Mouse (Mus musculus) embryonic facial prominence, embryonic 12.5 days (tissue): ENCODE measurements around the gene Hand2. TPM values are rescaled to one million over a fixed set of nuclear protein-coding genes. Genes with fewer than 3 reads are reported as not detected.
A peak's percentile ranks its signal among the peaks of the same experiment; 100 is the strongest.

Experiments used
- ATAC-seq: fragments of 200-750 bp; cut with Nextera tagmentation; 2 replicates; pipeline ENCODE4 v1.8.0; 2017; ENCODE audit not compliant: insufficient number of reproducible peaks, insufficient read depth, low FRiP score, low TSS enrichment
- H3K27ac ChIP-seq: fragments of 300-500 bp; sonication (generic); 2 replicates; pipeline ENCODE4 v1.5.1; 2016; ENCODE audit warnings: mild to moderate bottlenecking
- H3K27me3 ChIP-seq: fragments of 300-500 bp; sonication (generic); 2 replicates; pipeline ENCODE4 v1.6.1; 2016; ENCODE audit warnings: mild to moderate bottlenecking, moderate library complexity
- H3K36me3 ChIP-seq: fragments of 300-500 bp; sonication (generic); 2 replicates; pipeline ENCODE4 v1.6.1; 2016; ENCODE audit warnings: mild to moderate bottlenecking
- H3K4me1 ChIP-seq: fragments of 300-500 bp; sonication (generic); 2 replicates; pipeline ENCODE4 v1.6.1; 2016
- H3K4me2 ChIP-seq: fragments of 300-500 bp; sonication (generic); replicated peaks from 2 replicates; pipeline ENCODE4 v1.6.1; 2016; ENCODE audit warnings: mild to moderate bottlenecking, moderate library complexity
- H3K4me3 ChIP-seq: fragments of 300-500 bp; sonication (generic); 2 replicates; pipeline ENCODE4 v1.5.1; 2016; ENCODE audit warnings: mild to moderate bottlenecking
- H3K9ac ChIP-seq: fragments of 300-500 bp; sonication (generic); 2 replicates; pipeline ENCODE4 v1.6.1; 2016; ENCODE audit warnings: mild to moderate bottlenecking, moderate library complexity
- H3K9me3 ChIP-seq: fragments of 300-500 bp; sonication (generic); 2 replicates; pipeline ENCODE4 v1.6.1; 2016; ENCODE audit warnings: mild to moderate bottlenecking, moderate library complexity
- WGBS: fragments of 180-500 bp; shearing (Covaris S2); methylation state at CpG from one replicate; pipeline ENCODE4 v1.1.7; 2016; 5-methylcytosine and 5-hydroxymethylcytosine counted together
- polyA plus RNA-seq: library from polyadenylated mRNA; unstranded; fragments of >200 nt; fragmentation: Nextera tagmentation; extraction: Ambion mirVana; gene quantifications from 2 replicates; pipeline ENCODE4 v1.2.1, GENCODE M21; 2016

Hand2 gene
- polyA plus RNA-seq, 1 experiment from 2014 or later, result 6.3 TPM

DNA sequence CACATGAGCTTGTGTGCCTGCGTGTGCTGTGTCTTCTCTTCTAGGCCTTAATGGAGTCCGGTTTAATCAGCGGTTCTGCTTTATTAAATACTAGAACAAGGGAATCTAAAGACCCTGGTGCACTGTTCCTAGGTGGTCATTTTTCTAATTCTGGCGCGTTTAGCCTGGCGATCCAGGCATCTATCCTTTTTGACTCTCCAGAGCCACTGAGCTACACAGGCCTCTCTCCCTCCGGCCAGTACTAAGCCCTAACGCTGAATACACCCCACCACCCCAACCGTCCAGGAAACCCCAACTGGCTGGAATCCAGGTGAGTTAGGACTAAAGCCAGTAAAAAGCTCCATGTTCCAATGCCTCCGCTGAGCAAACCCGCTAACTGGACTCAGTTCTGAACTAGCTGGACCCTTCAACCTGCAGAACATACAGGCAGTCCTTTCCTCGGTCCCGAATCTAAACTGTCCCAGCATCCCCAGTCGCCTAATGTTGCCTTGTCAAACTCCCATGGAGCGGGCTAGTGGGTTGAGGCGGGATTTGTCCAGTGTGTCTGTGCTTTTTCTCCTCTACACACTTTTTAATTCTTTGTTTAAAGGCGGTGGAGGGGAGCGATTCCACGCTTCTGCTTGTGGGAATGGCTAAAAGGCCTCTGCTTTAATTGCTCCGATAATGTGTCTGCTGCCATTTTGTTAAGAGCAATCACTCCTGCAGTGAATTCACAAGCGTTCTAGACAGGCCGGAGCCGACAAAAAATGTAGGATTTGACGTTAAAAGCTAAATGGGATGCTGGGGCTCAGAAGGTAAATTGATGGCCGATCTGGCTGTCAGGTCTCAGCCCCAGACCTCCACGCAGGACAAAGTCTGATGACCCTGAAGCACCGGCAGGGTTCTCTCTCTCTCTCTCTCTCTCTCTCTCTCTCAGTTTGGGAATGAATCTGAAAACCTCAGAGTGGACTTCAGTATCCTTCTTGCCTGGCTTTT lies 5.6 kb downstream of the Hand2 start:
- peak overlapping the region; percentile 33 for H3K4me3 ChIP-seq
- no peaks in the 10 kb centered on the region for H3K36me3 ChIP-seq
- 4% methylated on average over 27 of the region's 27 CpGs for WGBS
- no peak for ATAC-seq
- peak overlapping the region; percentile 30; the same call in 1 of the 2 replicates for H3K27ac ChIP-seq
- H3K27me3 ChIP-seq, result peaks cover 79% of the 10 kb centered on the region
- H3K4me1 ChIP-seq, result peaks cover 21% of the 10 kb centered on the region
- H3K9me3 ChIP-seq, result no peaks in the 10 kb centered on the region
- peak overlapping the region; percentile 49; the same call in 1 of the 2 replicates for H3K9ac ChIP-seq
- H3K4me2 ChIP-seq, result peak overlapping the region; percentile 49

- Histone ChIP-seq H3K4me3 (peak overlapping the region; percentile 33; the same call in 1 of the 2 replicates), H3K4me2 (peak overlapping the region; percentile 49), H3K27ac (peak overlapping the region; percentile 74), H3K4me1 (peaks cover 17% of the 10 kb centered on the region; the same call in 1 of the 2 replicates), H3K36me3 (no peaks in the 10 kb centered on the region), H3K27me3 (peaks cover 79% of the 10 kb centered on the region), H3K9me3 (no peaks in the 10 kb centered on the region), H3K9ac (peak overlapping the region; percentile 40; the same call in 1 of the 2 replicates)
- no peak for ATAC-seq
- WGBS, result 1% methylated on average over 29 of the region's 29 CpGs
Observed at GRCm38 (mm10) chr8:57327281-57328160, 6.7 kb downstream of the Hand2 start.

DNA sequence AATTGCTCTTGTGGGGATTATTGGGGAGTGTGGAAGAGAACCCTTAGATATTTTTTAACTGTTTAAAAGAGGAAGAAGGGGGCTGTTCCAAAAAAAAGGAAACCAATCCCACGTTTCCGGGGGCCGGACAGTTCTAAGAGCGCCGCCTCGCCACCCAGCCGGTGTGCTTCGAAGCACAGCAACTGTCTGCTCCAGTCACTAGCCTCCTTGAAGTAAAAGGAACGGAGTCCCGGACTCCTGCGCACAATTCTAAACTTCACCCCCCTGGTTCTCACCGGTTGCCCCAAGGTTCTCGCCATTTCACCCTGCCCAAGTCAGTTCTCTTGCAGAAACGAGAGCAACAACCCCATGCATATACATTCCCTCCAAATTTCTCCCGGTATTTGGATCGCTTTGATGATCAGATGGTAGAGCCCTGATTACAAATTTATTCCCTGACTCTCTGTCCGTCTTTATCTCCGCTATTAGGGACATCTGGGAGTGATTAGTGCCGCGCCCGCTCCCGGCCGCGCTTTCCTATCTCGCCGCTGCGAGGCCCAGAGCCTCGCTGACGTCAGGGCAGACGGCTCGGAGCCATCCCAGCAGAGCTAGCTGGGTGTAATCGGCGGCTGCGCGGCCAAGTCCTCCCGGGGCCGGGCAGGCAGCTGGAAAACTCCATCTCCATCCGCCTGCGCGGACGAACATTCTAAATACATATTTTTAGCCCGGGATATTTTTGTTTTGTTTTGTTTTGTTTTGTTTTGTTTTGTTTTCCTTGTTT lies 7.6 kb downstream of the Hand2 start:
- under 1% methylated on average over 42 of the region's 42 CpGs for WGBS
- peak; percentile 81 for ATAC-seq
- Histone ChIP-seq H3K27ac (peak overlapping the region; percentile 74), H3K4me2 (peak overlapping the region; percentile 49), H3K9ac (peak overlapping the region; percentile 19; the same call in 1 of the 2 replicates), H3K4me3 (peak overlapping the region; percentile 33), H3K9me3 (no peaks in the 10 kb centered on the region), H3K27me3 (peaks cover 80% of the 10 kb centered on the region), H3K36me3 (no peaks in the 10 kb centered on the region), H3K4me1 (peaks cover 17% of the 10 kb centered on the region; the same call in 1 of the 2 replicates)

- Histone ChIP-seq H3K27ac (peak overlapping the region; percentile 74), H3K9me3 (no peaks in the 10 kb centered on the region), H3K4me2 (peak overlapping the region; percentile 49), H3K4me1 (peaks cover 19% of the 10 kb centered on the region; the same call in 1 of the 2 replicates), H3K27me3 (peaks cover 86% of the 10 kb centered on the region), H3K4me3 (peak overlapping the region; percentile 33), H3K9ac (no peak overlapping the region; the same call in 1 of the 2 replicates), H3K36me3 (no peaks in the 10 kb centered on the region)
- WGBS, result 3% methylated on average over 19 of the region's 19 CpGs
- peak; percentile 42; the same call in 1 of the 2 replicates for ATAC-seq
Observed at GRCm38 (mm10) chr8:57328931-57329341, 8.2 kb downstream of the Hand2 start.

- Histone ChIP-seq H3K27ac (no peak overlapping the region), H3K4me1 (peaks cover 21% of the 10 kb centered on the region; the same call in 1 of the 2 replicates), H3K4me2 (no peak overlapping the region), H3K36me3 (no peaks in the 10 kb centered on the region), H3K4me3 (no peak overlapping the region), H3K9ac (no peak overlapping the region), H3K27me3 (peaks cover 92% of the 10 kb centered on the region), H3K9me3 (no peaks in the 10 kb centered on the region)
- 9% methylated on average over 2 of the region's 2 CpGs for WGBS
- ATAC-seq, result no peak
Observed at GRCm38 (mm10) chr8:57330106-57330505, 9.3 kb downstream of the Hand2 start.

DNA sequence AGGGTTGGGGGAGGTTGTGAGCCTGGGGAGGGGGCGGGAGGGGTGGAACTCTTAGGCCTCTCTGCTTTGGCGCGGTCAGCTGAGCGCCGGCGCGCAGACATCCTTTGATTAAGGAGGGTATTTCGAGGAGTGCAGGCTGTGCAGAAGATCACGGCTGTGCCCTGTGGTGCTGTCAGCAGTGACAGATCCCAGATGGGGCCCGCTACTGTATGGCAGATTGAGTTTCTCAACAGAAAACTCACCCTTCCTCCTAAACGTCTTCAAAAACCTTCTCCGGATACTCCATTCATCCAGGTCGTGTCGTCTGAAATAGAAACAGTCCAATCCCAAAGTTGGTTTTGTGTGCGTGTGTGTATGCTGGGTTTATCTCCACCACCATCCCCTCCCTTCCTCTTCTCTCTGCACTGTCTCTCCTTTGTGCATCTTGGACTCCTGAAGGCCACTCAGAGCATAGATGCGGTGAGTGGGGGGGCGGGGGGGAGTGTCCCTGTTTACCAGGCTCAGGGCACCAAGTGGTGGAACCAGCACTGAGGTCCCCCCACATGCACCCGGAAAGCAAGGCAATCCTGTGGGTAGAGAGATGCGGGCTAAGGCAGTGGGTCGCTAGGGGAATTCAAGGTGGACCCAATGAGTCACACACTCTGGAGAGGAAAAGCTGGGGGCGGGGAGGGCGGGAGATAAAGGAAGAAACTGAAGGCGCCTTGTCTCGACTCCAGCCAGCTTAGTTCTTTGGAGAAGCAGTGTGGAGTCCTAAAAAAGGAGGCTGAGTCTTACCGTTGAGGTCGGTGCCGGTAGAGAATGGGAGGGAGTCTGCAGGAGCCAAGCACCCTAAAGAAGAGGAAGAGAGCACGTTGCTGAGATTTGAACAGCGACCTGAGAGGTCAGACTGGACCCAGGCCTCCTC lies 11.2 kb downstream of the Hand2 start:
- Histone ChIP-seq H3K4me2 (peak overlapping the region; percentile 40), H3K9ac (peak overlapping the region; percentile 46), H3K27me3 (peaks cover 90% of the 10 kb centered on the region), H3K27ac (peak overlapping the region; percentile 77), H3K4me1 (peaks cover 21% of the 10 kb centered on the region; the same call in 1 of the 2 replicates), H3K36me3 (no peaks in the 10 kb centered on the region), H3K4me3 (peak overlapping the region; percentile 32), H3K9me3 (no peaks in the 10 kb centered on the region)
- no peak for ATAC-seq
- under 1% methylated on average over 29 of the region's 29 CpGs for WGBS

DNA sequence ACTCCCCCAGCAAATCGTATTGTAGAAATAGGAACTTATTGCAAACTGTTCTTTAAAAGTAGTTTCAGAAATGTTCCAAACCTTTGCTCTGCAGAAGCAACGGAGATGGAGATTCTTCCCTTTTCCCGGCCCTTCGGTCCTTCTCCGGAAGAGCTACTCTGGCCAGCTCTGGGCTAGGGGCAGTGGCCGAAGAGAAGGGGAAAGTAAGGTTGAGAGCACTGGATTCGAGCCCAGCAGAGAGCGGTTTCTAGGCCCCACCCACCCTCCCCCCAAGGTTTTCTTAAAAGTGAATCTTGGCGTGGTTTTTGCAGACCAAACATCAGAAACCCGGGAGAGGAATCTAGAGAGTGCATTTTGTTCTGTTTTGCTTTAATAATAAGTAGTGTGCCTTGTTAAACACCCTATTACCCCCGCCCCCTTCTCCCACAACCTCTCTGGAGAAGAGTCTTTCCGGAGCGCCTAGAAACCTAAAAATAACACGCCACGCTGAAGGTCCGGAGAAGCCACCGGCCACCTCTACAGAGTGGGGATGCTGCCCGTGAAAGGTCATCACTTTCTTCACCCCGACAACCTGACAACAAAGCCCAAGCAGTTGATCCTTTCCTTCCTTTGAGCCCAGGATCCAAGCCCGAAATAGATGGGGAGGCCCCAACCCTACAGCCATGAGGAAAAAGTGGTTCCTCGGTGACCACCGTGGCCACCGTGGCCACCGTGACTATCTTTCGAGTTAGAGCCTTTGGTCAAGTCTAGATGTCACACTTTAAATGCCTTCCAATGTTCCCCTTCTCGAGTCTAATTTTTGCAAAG lies 12.1 kb downstream of the Hand2 start:
- no peak for ATAC-seq
- H3K9me3 ChIP-seq, result no peaks in the 10 kb centered on the region
- peaks cover 86% of the 10 kb centered on the region for H3K27me3 ChIP-seq
- peak overlapping the region; percentile 32 for H3K4me3 ChIP-seq
- H3K27ac ChIP-seq, result peak overlapping the region; percentile 77
- H3K36me3 ChIP-seq, result no peaks in the 10 kb centered on the region
- peaks cover 19% of the 10 kb centered on the region; the same call in 1 of the 2 replicates for H3K4me1 ChIP-seq
- H3K4me2 ChIP-seq, result peak overlapping the region; percentile 40
- under 1% methylated on average over 26 of the region's 26 CpGs for WGBS
- H3K9ac ChIP-seq, result peak overlapping the region; percentile 46; the same call in 1 of the 2 replicates

DNA sequence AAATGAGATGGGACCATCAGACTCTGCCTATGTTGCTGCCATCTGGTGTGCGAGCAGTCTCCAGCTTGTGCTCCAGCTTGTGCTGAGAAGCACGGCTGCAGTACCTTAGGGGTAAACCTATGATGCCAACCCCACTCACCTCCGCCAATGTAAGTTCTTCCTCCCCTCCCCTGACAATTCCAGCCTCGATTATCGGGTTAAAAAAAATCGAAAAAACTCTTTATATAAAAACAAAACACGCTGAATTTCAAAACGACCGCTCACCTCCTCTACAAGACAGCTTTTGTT lies 12.6 kb downstream of the Hand2 start:
- Histone ChIP-seq H3K36me3 (no peaks in the 10 kb centered on the region), H3K27me3 (peaks cover 85% of the 10 kb centered on the region), H3K27ac (peak overlapping the region; percentile 77), H3K4me2 (peak overlapping the region; percentile 40), H3K4me1 (peaks cover 13% of the 10 kb centered on the region; the same call in 1 of the 2 replicates), H3K9ac (peak overlapping the region; percentile 46; the same call in 1 of the 2 replicates), H3K9me3 (no peaks in the 10 kb centered on the region), H3K4me3 (peak overlapping the region; percentile 32)
- 1% methylated on average over 9 of the region's 9 CpGs for WGBS
- no peak for ATAC-seq

- under 1% methylated on average over 41 of the region's 41 CpGs for WGBS
- Histone ChIP-seq H3K9me3 (no peaks in the 10 kb centered on the region), H3K36me3 (no peaks in the 10 kb centered on the region), H3K4me2 (peak overlapping the region; percentile 40), H3K9ac (peak overlapping the region; percentile 46), H3K4me1 (peaks cover 8% of the 10 kb centered on the region; the same call in 1 of the 2 replicates), H3K4me3 (peak overlapping the region; percentile 32), H3K27ac (peak overlapping the region; percentile 77), H3K27me3 (peaks cover 85% of the 10 kb centered on the region)
- ATAC-seq, result no peak
Observed at GRCm38 (mm10) chr8:57333795-57334551, 13.2 kb downstream of the Hand2 start.
